Mouse (Mus musculus): ENCODE measurements around the gene Ubxn1. TPM values are rescaled to one million over a fixed set of nuclear protein-coding genes. Genes with fewer than 3 reads are reported as not detected.

The Ubxn1 gene
- 28.6 TPM for polyA plus RNA-seq (2015; fragmentation: Illumina TruSeq; extraction: RNeasy Lipid Tissue Mini Kit (QIAGEN cat#74804); ENCODE audit: insufficient read depth, low read depth, low replicate concordance)

GRCm38 (mm10) chr19:8871267-8872186 lies at the start of gene Ubxn1:
Gene Ubxn1 (plus strand): TSS chr19:8871496.

GRCm38 (mm10) chr19:8829660-8830059 lies 41.6 kb upstream of the Ubxn1 start, which contains the start of gene AC129217.1:
Gene AC129217.1 (plus strand): TSS chr19:8829773.

GRCm38 (mm10) chr19:8837251-8837791 lies 34.0 kb upstream of the Ubxn1 start, which contains the start of gene Bscl2:
Gene Bscl2 (plus strand): TSS chr19:8837467.

GRCm38 (mm10) chr19:8839103-8839907 lies 32.0 kb upstream of the Ubxn1 start, which contains the start of gene Gng3:
Gene Gng3 (minus strand): TSS chr19:8839194.

GRCm38 (mm10) chr19:8850402-8850901 lies 20.8 kb upstream of the Ubxn1 start, which contains the start of gene Lrrn4cl:
Gene Lrrn4cl (plus strand): TSS chr19:8850768.

GRCm38 (mm10) chr19:8880311-8881033 lies 9.2 kb downstream of the Ubxn1 start, which contains the start of gene Uqcc3:
Gene Uqcc3 (minus strand): TSS chr19:8880923.

GRCm38 (mm10) chr19:8883616-8884015 lies 12.3 kb downstream of the Ubxn1 start, which contains the start of the genes Lbhd1 and Gm49403:
Gene Lbhd1 (plus strand): TSS chr19:8883732.
Gene Gm49403 (plus strand): TSS chr19:8883930.

GRCm38 (mm10) chr19:8888511-8889385 lies 17.5 kb downstream of the Ubxn1 start, which contains the start of the genes 1810009A15Rik and Gm49416:
Gene 1810009A15Rik (plus strand): TSS chr19:8888853.
Gene Gm49416 (plus strand): TSS chr19:8888926.

GRCm38 (mm10) chr19:8892829-8893766 lies 21.8 kb downstream of the Ubxn1 start, which contains the start of gene Ints5:
Gene Ints5 (plus strand): TSS chr19:8893005.

GRCm38 (mm10) chr19:8897865-8898495 lies 26.7 kb downstream of the Ubxn1 start, which contains the start of gene Ganab:
Gene Ganab (plus strand): TSS chr19:8898071.

GRCm38 (mm10) chr19:8920073-8920736 lies 48.9 kb downstream of the Ubxn1 start, which contains the start of gene B3gat3:
Gene B3gat3 (plus strand): TSS chr19:8920374.

Other genes with a start within 250 kb of the Ubxn1 start
- 0.18 TPM for gene Chrm1, start 207.7 kb upstream of the Ubxn1 start, polyA plus RNA-seq (2015; fragmentation: Illumina TruSeq; extraction: RNeasy Lipid Tissue Mini Kit (QIAGEN cat#74804); ENCODE audit: insufficient read depth, low read depth, low replicate concordance)
- gene Slc3a2, start 148.1 kb upstream of the Ubxn1 start, polyA plus RNA-seq (2015; fragmentation: Illumina TruSeq; extraction: RNeasy Lipid Tissue Mini Kit (QIAGEN cat#74804); ENCODE audit: insufficient read depth, low read depth, low replicate concordance): 80.3 TPM
- gene Wdr74, start 135.7 kb upstream of the Ubxn1 start, polyA plus RNA-seq (2015; fragmentation: Illumina TruSeq; extraction: RNeasy Lipid Tissue Mini Kit (QIAGEN cat#74804); ENCODE audit: insufficient read depth, low read depth, low replicate concordance): 35.4 TPM
- gene 1700092M07Rik, start 130.8 kb upstream of the Ubxn1 start, polyA plus RNA-seq (2015; fragmentation: Illumina TruSeq; extraction: RNeasy Lipid Tissue Mini Kit (QIAGEN cat#74804); ENCODE audit: insufficient read depth, low read depth, low replicate concordance): not detected
- 67.2 TPM for gene Stx5a, start 130.1 kb upstream of the Ubxn1 start, polyA plus RNA-seq (2015; fragmentation: Illumina TruSeq; extraction: RNeasy Lipid Tissue Mini Kit (QIAGEN cat#74804); ENCODE audit: insufficient read depth, low read depth, low replicate concordance)
- 127 TPM for gene Nxf1, start 114.4 kb upstream of the Ubxn1 start, polyA plus RNA-seq (2015; fragmentation: Illumina TruSeq; extraction: RNeasy Lipid Tissue Mini Kit (QIAGEN cat#74804); ENCODE audit: insufficient read depth, low read depth, low replicate concordance)
- 32.1 TPM for gene Tmem223, start 100.5 kb upstream of the Ubxn1 start, polyA plus RNA-seq (2015; fragmentation: Illumina TruSeq; extraction: RNeasy Lipid Tissue Mini Kit (QIAGEN cat#74804); ENCODE audit: insufficient read depth, low read depth, low replicate concordance)
- gene Tmem179b, start 97.0 kb upstream of the Ubxn1 start, polyA plus RNA-seq (2015; fragmentation: Illumina TruSeq; extraction: RNeasy Lipid Tissue Mini Kit (QIAGEN cat#74804); ENCODE audit: insufficient read depth, low read depth, low replicate concordance): 17.0 TPM
- gene Taf6l, start 85.1 kb upstream of the Ubxn1 start, polyA plus RNA-seq (2015; fragmentation: Illumina TruSeq; extraction: RNeasy Lipid Tissue Mini Kit (QIAGEN cat#74804); ENCODE audit: insufficient read depth, low read depth, low replicate concordance): 0.76 TPM
- gene Polr2g, start 72.9 kb upstream of the Ubxn1 start, polyA plus RNA-seq (2015; fragmentation: Illumina TruSeq; extraction: RNeasy Lipid Tissue Mini Kit (QIAGEN cat#74804); ENCODE audit: insufficient read depth, low read depth, low replicate concordance): 17.1 TPM
- gene Zbtb3, start 68.9 kb upstream of the Ubxn1 start, polyA plus RNA-seq (2015; fragmentation: Illumina TruSeq; extraction: RNeasy Lipid Tissue Mini Kit (QIAGEN cat#74804); ENCODE audit: insufficient read depth, low read depth, low replicate concordance): not detected
- gene Ttc9c, start 52.2 kb upstream of the Ubxn1 start, polyA plus RNA-seq (2015; fragmentation: Illumina TruSeq; extraction: RNeasy Lipid Tissue Mini Kit (QIAGEN cat#74804); ENCODE audit: insufficient read depth, low read depth, low replicate concordance): 4.5 TPM
- gene Hnrnpul2, start 51.5 kb upstream of the Ubxn1 start, polyA plus RNA-seq (2015; fragmentation: Illumina TruSeq; extraction: RNeasy Lipid Tissue Mini Kit (QIAGEN cat#74804); ENCODE audit: insufficient read depth, low read depth, low replicate concordance): 20.7 TPM
- not detected for gene AC129217.1, start 41.7 kb upstream of the Ubxn1 start, polyA plus RNA-seq (2015; fragmentation: Illumina TruSeq; extraction: RNeasy Lipid Tissue Mini Kit (QIAGEN cat#74804); ENCODE audit: insufficient read depth, low read depth, low replicate concordance)
- 31.5 TPM for gene Bscl2, start 34.0 kb upstream of the Ubxn1 start, polyA plus RNA-seq (2015; fragmentation: Illumina TruSeq; extraction: RNeasy Lipid Tissue Mini Kit (QIAGEN cat#74804); ENCODE audit: insufficient read depth, low read depth, low replicate concordance)
- not detected for gene Gng3, start 32.3 kb upstream of the Ubxn1 start, polyA plus RNA-seq (2015; fragmentation: Illumina TruSeq; extraction: RNeasy Lipid Tissue Mini Kit (QIAGEN cat#74804); ENCODE audit: insufficient read depth, low read depth, low replicate concordance)
- gene Lrrn4cl, start 20.7 kb upstream of the Ubxn1 start, polyA plus RNA-seq (2015; fragmentation: Illumina TruSeq; extraction: RNeasy Lipid Tissue Mini Kit (QIAGEN cat#74804); ENCODE audit: insufficient read depth, low read depth, low replicate concordance): 4.9 TPM
- 15.0 TPM for gene Uqcc3, start 9.4 kb downstream of the Ubxn1 start, polyA plus RNA-seq (2015; fragmentation: Illumina TruSeq; extraction: RNeasy Lipid Tissue Mini Kit (QIAGEN cat#74804); ENCODE audit: insufficient read depth, low read depth, low replicate concordance)
- gene Lbhd1, start 12.2 kb downstream of the Ubxn1 start, polyA plus RNA-seq (2015; fragmentation: Illumina TruSeq; extraction: RNeasy Lipid Tissue Mini Kit (QIAGEN cat#74804); ENCODE audit: insufficient read depth, low read depth, low replicate concordance): 7.5 TPM
- not detected for gene Gm49403, start 12.4 kb downstream of the Ubxn1 start, polyA plus RNA-seq (2015; fragmentation: Illumina TruSeq; extraction: RNeasy Lipid Tissue Mini Kit (QIAGEN cat#74804); ENCODE audit: insufficient read depth, low read depth, low replicate concordance)
- gene 1810009A15Rik, start 17.4 kb downstream of the Ubxn1 start, polyA plus RNA-seq (2015; fragmentation: Illumina TruSeq; extraction: RNeasy Lipid Tissue Mini Kit (QIAGEN cat#74804); ENCODE audit: insufficient read depth, low read depth, low replicate concordance): 7.3 TPM
- not detected for gene Gm49416, start 17.4 kb downstream of the Ubxn1 start, polyA plus RNA-seq (2015; fragmentation: Illumina TruSeq; extraction: RNeasy Lipid Tissue Mini Kit (QIAGEN cat#74804); ENCODE audit: insufficient read depth, low read depth, low replicate concordance)
- gene Ints5, start 21.5 kb downstream of the Ubxn1 start, polyA plus RNA-seq (2015; fragmentation: Illumina TruSeq; extraction: RNeasy Lipid Tissue Mini Kit (QIAGEN cat#74804); ENCODE audit: insufficient read depth, low read depth, low replicate concordance): 4.9 TPM
- 50.2 TPM for gene Ganab, start 26.6 kb downstream of the Ubxn1 start, polyA plus RNA-seq (2015; fragmentation: Illumina TruSeq; extraction: RNeasy Lipid Tissue Mini Kit (QIAGEN cat#74804); ENCODE audit: insufficient read depth, low read depth, low replicate concordance)
- gene B3gat3, start 48.9 kb downstream of the Ubxn1 start, polyA plus RNA-seq (2015; fragmentation: Illumina TruSeq; extraction: RNeasy Lipid Tissue Mini Kit (QIAGEN cat#74804); ENCODE audit: insufficient read depth, low read depth, low replicate concordance): 18.1 TPM
- gene Rom1, start 57.9 kb downstream of the Ubxn1 start, polyA plus RNA-seq (2015; fragmentation: Illumina TruSeq; extraction: RNeasy Lipid Tissue Mini Kit (QIAGEN cat#74804); ENCODE audit: insufficient read depth, low read depth, low replicate concordance): 0.74 TPM
- 11.7 TPM for gene Eml3, start 58.1 kb downstream of the Ubxn1 start, polyA plus RNA-seq (2015; fragmentation: Illumina TruSeq; extraction: RNeasy Lipid Tissue Mini Kit (QIAGEN cat#74804); ENCODE audit: insufficient read depth, low read depth, low replicate concordance)
- gene Mta2, start 70.4 kb downstream of the Ubxn1 start, polyA plus RNA-seq (2015; fragmentation: Illumina TruSeq; extraction: RNeasy Lipid Tissue Mini Kit (QIAGEN cat#74804); ENCODE audit: insufficient read depth, low read depth, low replicate concordance): 16.1 TPM
- 7.9 TPM for gene Tut1, start 82.4 kb downstream of the Ubxn1 start, polyA plus RNA-seq (2015; fragmentation: Illumina TruSeq; extraction: RNeasy Lipid Tissue Mini Kit (QIAGEN cat#74804); ENCODE audit: insufficient read depth, low read depth, low replicate concordance)
- gene Eef1g, start 95.5 kb downstream of the Ubxn1 start, polyA plus RNA-seq (2015; fragmentation: Illumina TruSeq; extraction: RNeasy Lipid Tissue Mini Kit (QIAGEN cat#74804); ENCODE audit: insufficient read depth, low read depth, low replicate concordance): 169 TPM
- gene Ahnak, start 117.8 kb downstream of the Ubxn1 start, polyA plus RNA-seq (2015; fragmentation: Illumina TruSeq; extraction: RNeasy Lipid Tissue Mini Kit (QIAGEN cat#74804); ENCODE audit: insufficient read depth, low read depth, low replicate concordance): 32.2 TPM
- 28.0 TPM for gene Scgb1a1, start 216.5 kb downstream of the Ubxn1 start, polyA plus RNA-seq (2015; fragmentation: Illumina TruSeq; extraction: RNeasy Lipid Tissue Mini Kit (QIAGEN cat#74804); ENCODE audit: insufficient read depth, low read depth, low replicate concordance)

Measured in pancreas, adult 10 weeks (tissue).